Mouse (Mus musculus): ENCODE data around the gene Kctd19.

Gene Kctd19

GRCm38 (mm10) chr8:105359208-105359607, 54.1 kb downstream of the Kctd19 start:
- DNase-seq (ENCODE audit: low spot score in 2 of 2) = no peak

- DNase-seq (ENCODE audit: low spot score in 2 of 2) = no peak
Observed at GRCm38 (mm10) chr8:105356681-105357080, 56.6 kb downstream of the Kctd19 start.

- no peak for DNase-seq (ENCODE audit: low spot score in 2 of 2)
Observed at GRCm38 (mm10) chr8:105355179-105356024, 57.9 kb downstream of the Kctd19 start.

GRCm38 (mm10) chr8:105354549-105354948, 58.8 kb downstream of the Kctd19 start:
- DNase-seq (ENCODE audit: low spot score in 2 of 2) = no peak

GRCm38 (mm10) chr8:105353583-105354135, 59.6 kb downstream of the Kctd19 start:
- no peak for DNase-seq (ENCODE audit: low spot score in 2 of 2)

GRCm38 (mm10) chr8:105350186-105350585, 63.1 kb downstream of the Kctd19 start:
- no peak for DNase-seq (ENCODE audit: low spot score in 2 of 2)

- peak in 1 of 2 experiments; percentile 58 for DNase-seq (ENCODE audit: low spot score in 2 of 2)
Observed at GRCm38 (mm10) chr8:105349096-105349771, 64.1 kb downstream of the Kctd19 start.

GRCm38 (mm10) chr8:105348450-105349095, 64.7 kb downstream of the Kctd19 start, which contains the start of gene Slc9a5:
Gene Slc9a5 (plus strand): TSS chr8:105348843.
- DNase-seq (ENCODE audit: low spot score in 2 of 2) = peak in 1 of 2 experiments; percentile 62

- peak; percentile 94 to 95 for DNase-seq (ENCODE audit: low spot score in 2 of 2)
Observed at GRCm38 (mm10) chr8:105347428-105348221, 65.7 kb downstream of the Kctd19 start, which contains the start of gene Fhod1. Gene Fhod1 (minus strand): TSS chr8:105347953.

GRCm38 (mm10) chr8:105346611-105347427, 66.5 kb downstream of the Kctd19 start:
- peak; percentile 67 to 78 for DNase-seq (ENCODE audit: low spot score in 2 of 2)

- DNase-seq (ENCODE audit: low spot score in 2 of 2) = no peak
Observed at GRCm38 (mm10) chr8:105345061-105345975, 68.0 kb downstream of the Kctd19 start.

GRCm38 (mm10) chr8:105343791-105344574, 69.3 kb downstream of the Kctd19 start:
- no peak for DNase-seq (ENCODE audit: low spot score in 2 of 2)

GRCm38 (mm10) chr8:105342768-105343167, 70.5 kb downstream of the Kctd19 start:
- DNase-seq (ENCODE audit: low spot score in 2 of 2) = no peak

- DNase-seq (ENCODE audit: low spot score in 2 of 2) = no peak
Observed at GRCm38 (mm10) chr8:105341399-105341798, 71.9 kb downstream of the Kctd19 start.

GRCm38 (mm10) chr8:105339886-105340635, 73.2 kb downstream of the Kctd19 start:
- DNase-seq (ENCODE audit: low spot score in 2 of 2) = no peak

GRCm38 (mm10) chr8:105338992-105339391, 74.3 kb downstream of the Kctd19 start:
- no peak for DNase-seq (ENCODE audit: low spot score in 2 of 2)

GRCm38 (mm10) chr8:105336373-105337130, 76.8 kb downstream of the Kctd19 start:
- no peak for DNase-seq (ENCODE audit: low spot score in 2 of 2)

Measured in urinary bladder, postnatal 4 days (tissue).